Mouse (Mus musculus) olfactory bulb, adult 2 months (tissue): Measurements from ENCODE around the gene Slc13a5.

Source experiments
- CTCF ChIP-seq: fragments of 200-500 bp; IDR thresholded peaks from 2 replicates; pipeline ENCODE4 v1.5.1; 2012; ENCODE audit warnings: low read depth, mild to moderate bottlenecking, low read length, moderate library complexity; ENCODE audit not compliant: insufficient read depth
- POLR2A ChIP-seq: fragments of 200-500 bp; IDR thresholded peaks from 2 replicates; pipeline ENCODE4 v1.6.1; 2012; ENCODE audit warnings: mild to moderate bottlenecking, low read depth, low read length, moderate library complexity; ENCODE audit not compliant: insufficient read depth

- no peak for TF ChIP-seq CTCF
- TF ChIP-seq POLR2A = no peak
Observed at GRCm38 (mm10) chr11:72283486-72284224, 16.6 kb upstream of the Slc13a5 start.
